Mouse (Mus musculus): ENCODE data around the gene Plekhm2.

Gene Plekhm2

GRCm38 (mm10) chr4:141664799-141665198 lies at the start of gene Plekhm2:
Plekhm2 (minus strand) TSS chr4:141664899.
- DNase-seq, result no peak

- DNase-seq, result no peak
These were observed 49.0 kb upstream of the Plekhm2 start for GRCm38 (mm10) chr4:141713598-141714142.

GRCm38 (mm10) chr4:141711250-141711649 lies 46.6 kb upstream of the Plekhm2 start:
- peak; percentile 22 for DNase-seq

GRCm38 (mm10) chr4:141708971-141709370 lies 44.3 kb upstream of the Plekhm2 start:
- no peak for DNase-seq

GRCm38 (mm10) chr4:141708005-141708404 lies 43.3 kb upstream of the Plekhm2 start:
- DNase-seq, result no peak

- peak; percentile 48 for DNase-seq
These were observed 40.6 kb upstream of the Plekhm2 start for GRCm38 (mm10) chr4:141705331-141705730.

GRCm38 (mm10) chr4:141704625-141705024 lies 39.9 kb upstream of the Plekhm2 start:
- DNase-seq, result no peak

GRCm38 (mm10) chr4:141694719-141695118 lies 30.0 kb upstream of the Plekhm2 start:
- no peak for DNase-seq

GRCm38 (mm10) chr4:141688505-141688904 lies 23.8 kb upstream of the Plekhm2 start:
- no peak for DNase-seq

- DNase-seq, result no peak
These were observed 21.8 kb upstream of the Plekhm2 start for GRCm38 (mm10) chr4:141686525-141686924.

- no peak for DNase-seq
These were observed 21.4 kb upstream of the Plekhm2 start for GRCm38 (mm10) chr4:141686093-141686492.

- no peak for DNase-seq
These were observed 20.8 kb upstream of the Plekhm2 start, which contains the start of gene Rsc1a1 for GRCm38 (mm10) chr4:141685499-141685898. Rsc1a1 (minus strand) TSS chr4:141685599.

- no peak for DNase-seq
These were observed 18.1 kb upstream of the Plekhm2 start for GRCm38 (mm10) chr4:141682706-141683230.

- DNase-seq, result no peak
These were observed 17.1 kb upstream of the Plekhm2 start for GRCm38 (mm10) chr4:141681767-141682166.

GRCm38 (mm10) chr4:141680892-141681291 lies 16.2 kb upstream of the Plekhm2 start:
- DNase-seq, result no peak

- no peak for DNase-seq
These were observed 14.3 kb upstream of the Plekhm2 start for GRCm38 (mm10) chr4:141679016-141679415.

- no peak for DNase-seq
These were observed 11.8 kb upstream of the Plekhm2 start for GRCm38 (mm10) chr4:141676462-141676979.

- DNase-seq, result no peak
These were observed 7.6 kb upstream of the Plekhm2 start for GRCm38 (mm10) chr4:141672325-141672724.

GRCm38 (mm10) chr4:141671389-141671788 lies 6.7 kb upstream of the Plekhm2 start:
- no peak for DNase-seq

GRCm38 (mm10) chr4:141669898-141670712 lies 5.4 kb upstream of the Plekhm2 start:
- no peak for DNase-seq

- peak; percentile 82 for DNase-seq
These were observed 521 bp downstream of the Plekhm2 start for GRCm38 (mm10) chr4:141664011-141664745.

- peak; percentile 41 for DNase-seq
These were observed 1.4 kb downstream of the Plekhm2 start for GRCm38 (mm10) chr4:141663122-141663931.

Measured in right cerebral cortex, postnatal 25 days (tissue).